Mouse (Mus musculus) ES-CJ7 (cell line): ENCODE measurements at regions not wholly inside any gene's neighbourhood (a gene's known extent, or its start where the extent isn't known, plus 50 kb on each side); places are given as distances from the start of the nearest gene placed in this dataset.
A peak's percentile ranks its signal among the peaks of the same experiment; 100 is the strongest.

ENCODE experiments used
- DNase-seq: peaks from one replicate; pipeline ENCODE4 v3.0.0; 2011; ENCODE audit warnings: low read depth, low spot score

- DNase-seq: no peak
These were observed 356.5 kb downstream of the Dnah5 start for GRCm38 (mm10) chr15:28560035-28560434.

- DNase-seq: no peak
These were observed 391.7 kb downstream of the Dnah5 start for GRCm38 (mm10) chr15:28595294-28595693.

- no peak for DNase-seq
These were observed 392.2 kb downstream of the Dnah5 start for GRCm38 (mm10) chr15:28595725-28596124.

DNA sequence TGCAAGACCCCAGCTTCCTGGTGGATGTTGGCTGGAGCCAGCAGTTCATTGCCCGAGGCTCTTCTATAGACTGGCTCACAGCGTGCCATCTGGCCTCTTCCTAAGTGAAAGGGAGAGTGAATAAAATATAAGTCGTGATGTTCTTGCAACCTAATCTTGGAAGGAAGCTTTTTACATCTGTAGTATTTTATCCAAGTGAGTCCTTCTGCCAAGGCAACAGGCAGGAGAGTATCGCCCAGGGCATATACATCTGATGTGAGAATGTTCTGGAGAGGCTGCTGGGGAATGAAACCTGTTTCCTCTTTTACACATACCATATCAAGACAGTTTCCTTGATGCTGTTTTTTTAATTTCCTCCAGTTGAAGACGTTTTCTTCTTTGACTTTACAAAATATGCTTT, 396.6 kb downstream of the Dnah5 start:
- no peak for DNase-seq

DNA sequence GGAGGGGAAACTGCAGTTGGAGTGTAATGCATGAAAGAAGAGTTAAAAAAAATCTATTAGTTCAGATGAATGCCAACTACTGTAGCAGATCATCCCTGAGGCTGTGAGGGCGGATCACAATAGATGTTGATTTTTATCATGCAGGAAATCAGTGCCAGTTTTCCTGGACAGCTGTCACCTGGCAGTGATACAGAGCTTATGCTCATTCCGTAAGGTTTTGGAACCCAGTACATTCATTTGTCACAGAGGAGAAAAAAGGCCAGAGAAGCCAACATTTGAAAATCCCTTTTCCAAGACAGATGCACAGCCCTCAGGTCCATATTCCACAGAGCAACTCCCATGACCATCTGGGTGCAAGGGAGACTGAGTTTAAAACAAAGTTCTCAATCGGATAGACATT, 412.1 kb downstream of the Dnah5 start:
- DNase-seq: no peak

DNA sequence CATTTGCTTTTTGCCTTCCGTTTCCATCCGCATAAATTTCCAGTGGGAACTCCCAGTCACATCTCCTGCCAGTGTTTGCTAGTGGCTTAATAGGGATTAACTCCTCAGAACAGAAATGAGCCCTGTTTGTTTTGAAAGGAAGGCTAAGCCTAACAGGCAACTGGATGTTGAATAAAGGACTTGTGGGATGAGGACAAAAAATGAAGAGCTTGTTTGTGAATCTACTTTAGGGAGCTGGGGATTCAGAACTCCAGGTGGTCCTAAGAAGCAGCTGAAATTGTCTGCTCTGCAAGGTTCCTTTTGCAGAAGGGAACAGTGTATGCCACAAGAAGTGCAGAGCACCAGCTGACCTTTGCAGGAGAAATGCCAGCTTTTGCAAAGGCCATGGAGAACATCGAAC, 436.8 kb downstream of the Dnah5 start:
- no peak for DNase-seq

- DNase-seq: no peak
These were observed 441.6 kb downstream of the Dnah5 start for GRCm38 (mm10) chr15:28645122-28645521.

- peak; percentile 13 for DNase-seq
These were observed 450.4 kb downstream of the Dnah5 start for GRCm38 (mm10) chr15:28653996-28654395.

DNA sequence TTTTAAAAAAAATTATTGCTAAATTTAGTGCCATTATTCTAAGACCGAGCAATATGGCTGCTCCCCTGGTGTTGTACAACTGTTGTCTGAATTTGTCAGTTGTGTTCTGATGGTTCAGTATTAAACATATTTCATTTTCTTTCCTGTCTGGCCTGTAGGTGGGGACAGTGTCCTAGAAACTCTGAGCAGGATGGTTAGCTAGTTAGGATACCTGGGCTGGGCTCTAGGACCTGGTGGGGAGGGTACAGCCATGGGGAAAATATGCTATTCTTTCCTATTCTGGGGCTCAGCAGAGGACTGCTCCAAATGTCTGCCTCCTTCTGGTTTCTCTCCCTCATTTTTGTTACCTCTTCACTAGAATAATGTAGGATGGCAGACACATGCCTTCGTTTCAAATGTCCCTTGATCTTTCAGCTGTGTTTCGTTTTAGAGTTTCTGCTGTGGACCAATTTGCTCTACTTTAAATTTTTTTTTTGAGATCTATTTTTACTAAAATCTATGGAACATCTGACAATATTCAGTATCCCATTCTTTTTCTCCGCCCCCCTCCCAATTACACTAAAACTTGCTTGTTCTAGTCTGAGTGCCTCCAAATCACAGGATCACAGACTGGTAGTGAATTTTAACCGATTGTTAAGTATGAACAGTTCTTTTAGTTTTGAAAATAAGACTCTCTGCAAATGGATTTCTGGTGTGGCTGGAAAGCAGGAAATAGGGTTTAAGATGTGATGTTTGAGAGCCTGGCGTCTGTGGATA, 460.5 kb downstream of the Dnah5 start:
- no peak for DNase-seq
